Mouse (Mus musculus) splenic B cell, adult 2 months (primary cell): ENCODE measurements around the gene Mapk14.
A peak's percentile ranks its signal among the peaks of the same experiment; 100 is the strongest.

ENCODE experiments used
- DNase-seq: peaks from one replicate; pipeline ENCODE4 v3.0.0-alpha.2; 2011; ENCODE audit warnings: low read depth, low spot score
- H3K27me3 ChIP-seq: 2 replicates; pipeline ENCODE4 v1.6.1; 2012; ENCODE audit warnings: mild to moderate bottlenecking, low read length, moderate library complexity, mixed read lengths; ENCODE audit not compliant: control insufficient read depth, poor library complexity, insufficient read depth, severe bottlenecking
- H3K36me3 ChIP-seq: 2 replicates; pipeline ENCODE4 v1.6.1; 2012; ENCODE audit warnings: mild to moderate bottlenecking, low read length, moderate library complexity, mixed read lengths; ENCODE audit not compliant: control insufficient read depth, poor library complexity, insufficient read depth, severe bottlenecking

Gene Mapk14

DNA sequence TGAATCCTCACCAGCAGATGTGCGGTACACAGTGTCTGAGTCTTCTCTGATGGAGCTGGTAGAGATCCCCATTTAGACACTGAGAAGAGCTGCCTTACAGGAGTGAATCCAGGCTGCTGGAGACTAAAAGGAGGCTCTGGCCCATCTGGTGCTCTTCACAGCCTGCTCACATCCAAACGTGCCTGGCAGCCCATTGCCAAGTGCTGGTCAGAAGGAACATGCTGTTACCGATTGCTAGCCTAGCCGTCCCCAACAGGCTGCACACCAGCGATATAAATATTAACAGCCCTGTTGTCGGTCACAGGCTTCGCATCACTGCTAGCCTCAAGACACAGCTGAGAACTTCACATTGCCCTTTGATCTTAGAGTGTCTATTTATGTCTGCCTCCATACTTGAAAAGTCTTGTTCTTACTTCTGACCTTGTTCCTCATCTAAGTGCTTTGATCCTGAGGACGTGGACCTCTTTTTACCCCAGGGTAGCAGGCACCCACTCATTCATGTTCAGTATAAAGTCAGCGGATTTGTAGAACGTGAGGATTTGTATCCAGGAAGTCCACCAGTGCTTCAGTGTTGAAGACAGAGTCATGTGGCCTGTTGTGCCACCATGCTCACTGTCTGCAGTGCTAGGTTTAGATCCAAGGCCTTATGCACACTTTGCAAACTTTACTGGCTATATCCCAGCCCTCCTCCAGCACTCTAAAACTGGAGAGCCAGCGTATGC, 52.2 kb downstream of the Mapk14 start:
- peaks cover 15% of the 10 kb centered on the region for H3K36me3 ChIP-seq
- H3K27me3 ChIP-seq: no peaks in the 10 kb centered on the region
- no peak for DNase-seq

DNA sequence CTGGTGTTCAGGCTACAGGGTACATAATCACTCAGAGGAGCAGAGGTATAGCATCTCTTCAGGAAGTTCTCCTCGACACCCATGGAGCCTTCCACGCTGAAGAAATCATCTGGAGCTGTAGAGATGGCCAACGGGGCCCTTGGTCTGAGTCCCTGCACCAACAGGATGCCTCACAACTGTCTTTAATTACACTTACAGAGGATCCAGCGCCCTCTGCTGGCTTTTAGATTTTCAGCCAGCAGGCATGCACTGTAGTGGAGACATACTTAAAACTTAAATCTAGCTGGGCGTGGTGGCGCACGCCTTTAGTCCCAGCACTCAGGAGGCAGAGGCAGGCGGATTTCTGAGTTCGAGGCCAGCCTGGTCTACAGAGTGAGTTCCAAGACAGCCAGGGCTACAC, 52.8 kb downstream of the Mapk14 start:
- peak; percentile 52 for DNase-seq
- peaks cover 15% of the 10 kb centered on the region for H3K36me3 ChIP-seq
- H3K27me3 ChIP-seq: no peaks in the 10 kb centered on the region

DNA sequence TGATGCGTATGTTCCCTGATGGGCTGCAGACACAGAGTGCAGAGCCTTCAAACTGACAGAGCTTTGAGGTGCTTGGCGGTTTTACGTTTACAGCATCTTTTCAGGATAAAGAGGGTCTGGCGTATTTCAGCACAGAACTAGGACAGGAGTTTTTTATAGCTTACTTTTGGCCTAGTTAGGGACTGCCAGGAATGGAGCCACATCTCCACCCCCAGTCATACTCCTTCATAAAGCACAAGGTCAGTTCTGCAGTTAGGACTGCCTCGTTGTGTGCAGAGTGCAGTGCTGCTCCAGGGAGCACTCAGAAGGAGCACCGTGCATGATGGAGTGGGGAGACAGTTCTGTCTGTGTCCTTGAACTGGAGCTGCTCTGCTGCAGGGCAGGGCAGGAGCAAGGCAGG, 54.6 kb downstream of the Mapk14 start:
- DNase-seq: no peak
- H3K27me3 ChIP-seq: no peaks in the 10 kb centered on the region
- peaks cover 14% of the 10 kb centered on the region for H3K36me3 ChIP-seq

DNA sequence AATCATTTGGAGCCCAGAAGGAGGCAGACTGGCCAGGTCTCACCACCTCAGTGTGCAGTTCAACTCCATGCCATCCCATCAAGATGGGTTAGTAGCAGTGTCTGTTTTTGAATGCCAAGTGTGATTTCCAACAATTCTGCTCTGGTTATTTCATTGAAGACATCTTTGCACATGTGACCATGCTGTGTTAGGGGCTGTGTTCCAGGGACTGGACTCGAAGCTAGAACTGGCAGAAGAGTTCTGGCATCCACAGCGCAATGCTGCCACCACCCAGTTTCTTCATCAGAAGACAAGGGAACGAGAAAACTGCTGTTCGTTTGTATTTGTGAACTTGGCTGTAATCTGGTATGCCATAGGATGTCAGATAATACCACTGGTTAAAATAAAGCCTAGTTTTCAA, 56.9 kb downstream of the Mapk14 start:
- no peaks in the 10 kb centered on the region for H3K27me3 ChIP-seq
- no peak for DNase-seq
- peaks cover 8% of the 10 kb centered on the region for H3K36me3 ChIP-seq

DNA sequence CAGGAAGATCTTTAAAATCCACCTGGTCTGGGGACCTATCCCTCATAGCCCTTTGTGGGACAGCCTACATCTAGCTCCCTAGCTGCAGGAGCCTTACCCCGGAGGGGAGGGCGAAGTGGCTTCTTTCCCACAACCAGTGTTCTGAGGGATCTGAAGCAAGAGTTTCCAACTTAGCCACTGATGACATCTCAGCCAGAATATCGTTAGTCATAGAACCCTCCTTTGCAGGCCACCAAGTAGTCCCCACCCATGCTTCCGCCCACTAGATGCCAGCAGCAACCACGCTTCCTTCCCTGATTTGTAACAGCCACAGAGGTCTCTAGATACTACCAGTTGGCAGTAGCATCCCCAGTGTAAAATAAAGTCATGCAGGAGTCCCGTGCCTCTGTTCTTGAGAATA, 59.5 kb downstream of the Mapk14 start:
- DNase-seq: peak; percentile 17
- Histone ChIP-seq H3K36me3 (peaks cover 3% of the 10 kb centered on the region; the same call in 1 of the 2 replicates), H3K27me3 (no peaks in the 10 kb centered on the region)

DNA sequence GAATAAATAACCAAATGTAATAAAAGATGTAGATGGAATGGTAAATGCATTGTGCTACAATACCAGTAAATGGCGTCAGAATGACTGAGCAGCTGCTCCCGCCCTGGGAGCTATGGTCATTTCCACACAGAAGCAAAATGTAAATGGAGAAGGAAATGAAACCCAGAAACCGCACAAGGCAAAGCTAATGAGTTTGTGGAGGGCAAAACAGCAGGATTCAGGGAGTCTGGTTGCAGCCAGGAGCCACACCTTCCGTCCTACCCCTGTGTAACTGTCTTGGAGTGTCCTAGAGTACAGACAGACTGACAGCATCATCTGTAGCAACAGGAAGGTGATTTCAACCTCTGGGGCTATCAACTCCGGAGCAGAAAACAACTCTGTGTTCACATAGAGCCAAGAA, 65.3 kb downstream of the Mapk14 start:
- no peak for DNase-seq
- H3K27me3 ChIP-seq: no peaks in the 10 kb centered on the region
- H3K36me3 ChIP-seq: no peaks in the 10 kb centered on the region

DNA sequence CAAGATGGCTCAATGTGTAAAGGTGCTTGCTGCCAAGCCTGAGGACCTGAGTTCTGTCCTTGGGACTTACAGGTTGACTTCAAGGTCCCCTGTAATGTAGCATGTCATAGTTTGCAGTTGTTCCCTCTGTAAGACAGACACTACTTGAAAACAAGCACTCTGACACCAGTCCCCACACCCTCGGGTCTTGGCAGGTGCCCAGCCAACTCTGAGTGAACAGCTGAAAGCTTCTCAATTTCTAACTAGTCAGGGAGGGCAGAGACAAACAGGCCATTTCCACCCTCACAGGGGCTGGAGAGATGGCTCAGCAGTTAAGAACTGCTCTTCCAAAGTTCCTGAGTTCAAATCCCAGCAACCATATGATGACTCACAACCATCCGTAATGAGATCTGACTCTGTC, 66.3 kb downstream of the Mapk14 start:
- DNase-seq: no peak
- Histone ChIP-seq H3K27me3 (no peaks in the 10 kb centered on the region), H3K36me3 (no peaks in the 10 kb centered on the region)

DNA sequence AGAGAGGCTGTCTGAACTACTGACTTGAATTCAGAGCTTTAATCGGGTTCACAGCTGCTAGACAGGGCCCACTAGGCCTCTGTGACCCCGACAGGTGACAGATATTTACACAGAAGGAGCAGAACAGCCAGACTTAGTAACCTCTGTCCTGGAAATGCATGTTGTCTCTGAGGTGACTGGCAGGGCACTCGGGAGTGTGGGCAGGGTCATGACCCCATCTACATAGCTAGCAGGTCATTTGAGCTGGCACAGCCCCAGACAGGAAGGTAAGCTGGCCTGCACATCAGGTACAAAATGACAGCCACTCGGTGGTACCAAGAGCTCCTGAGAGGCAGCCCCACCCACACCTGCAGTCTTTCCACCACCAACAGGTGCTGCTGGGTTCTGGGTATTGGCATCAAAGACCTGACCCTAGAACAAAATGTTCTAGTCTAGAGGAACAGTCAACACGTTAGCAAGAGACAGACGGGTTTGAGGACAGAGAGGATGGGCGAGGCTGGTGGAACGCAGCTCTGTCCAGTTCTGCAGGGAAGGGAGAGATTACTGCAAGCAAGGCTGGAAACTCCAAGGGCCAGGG, 69.7 kb downstream of the Mapk14 start:
- no peaks in the 10 kb centered on the region for H3K36me3 ChIP-seq
- H3K27me3 ChIP-seq: no peaks in the 10 kb centered on the region
- DNase-seq: no peak

DNA sequence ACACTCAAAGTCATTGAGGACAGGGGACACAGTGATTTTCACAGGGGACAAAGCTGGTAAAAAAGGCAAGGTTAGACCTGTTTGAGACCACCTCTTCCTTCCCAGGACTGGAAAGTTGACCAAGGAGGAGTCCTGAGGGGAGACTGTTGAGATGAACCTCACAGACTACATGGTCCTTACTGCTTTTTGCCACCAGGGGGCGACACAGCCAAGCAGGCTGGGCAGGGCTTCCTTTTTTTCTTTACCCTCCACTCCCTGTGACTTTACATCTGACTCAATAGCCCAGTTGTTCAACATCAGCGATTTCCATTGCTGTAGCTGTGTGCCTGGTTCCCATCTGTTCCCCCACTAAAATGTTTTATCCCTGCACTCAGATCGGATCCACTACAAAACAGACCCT, 70.7 kb downstream of the Mapk14 start:
- no peaks in the 10 kb centered on the region for H3K27me3 ChIP-seq
- DNase-seq: peak; percentile 82
- no peaks in the 10 kb centered on the region for H3K36me3 ChIP-seq

DNA sequence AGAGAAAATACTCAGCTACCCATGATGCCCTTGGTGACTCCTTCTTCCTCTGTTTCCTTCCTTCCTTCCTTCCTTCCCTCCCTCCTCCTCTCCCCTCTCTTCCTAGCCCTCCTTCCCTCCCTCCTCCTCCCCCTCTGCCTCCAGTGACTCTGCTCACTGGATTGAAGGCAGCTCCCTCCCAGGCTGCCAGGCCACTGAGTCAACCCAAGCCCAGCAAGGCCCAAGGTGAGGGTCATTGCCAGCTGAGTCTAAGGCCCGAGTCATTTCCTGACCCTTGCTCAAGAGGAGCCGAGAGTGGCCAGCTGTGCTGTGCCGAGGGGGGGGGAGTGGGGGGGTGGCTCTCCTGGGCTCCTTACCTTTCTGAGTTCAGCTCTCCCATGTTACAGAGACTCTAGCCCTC, 75.1 kb downstream of the Mapk14 start:
- Histone ChIP-seq H3K36me3 (no peaks in the 10 kb centered on the region), H3K27me3 (no peaks in the 10 kb centered on the region)
- no peak for DNase-seq

DNA sequence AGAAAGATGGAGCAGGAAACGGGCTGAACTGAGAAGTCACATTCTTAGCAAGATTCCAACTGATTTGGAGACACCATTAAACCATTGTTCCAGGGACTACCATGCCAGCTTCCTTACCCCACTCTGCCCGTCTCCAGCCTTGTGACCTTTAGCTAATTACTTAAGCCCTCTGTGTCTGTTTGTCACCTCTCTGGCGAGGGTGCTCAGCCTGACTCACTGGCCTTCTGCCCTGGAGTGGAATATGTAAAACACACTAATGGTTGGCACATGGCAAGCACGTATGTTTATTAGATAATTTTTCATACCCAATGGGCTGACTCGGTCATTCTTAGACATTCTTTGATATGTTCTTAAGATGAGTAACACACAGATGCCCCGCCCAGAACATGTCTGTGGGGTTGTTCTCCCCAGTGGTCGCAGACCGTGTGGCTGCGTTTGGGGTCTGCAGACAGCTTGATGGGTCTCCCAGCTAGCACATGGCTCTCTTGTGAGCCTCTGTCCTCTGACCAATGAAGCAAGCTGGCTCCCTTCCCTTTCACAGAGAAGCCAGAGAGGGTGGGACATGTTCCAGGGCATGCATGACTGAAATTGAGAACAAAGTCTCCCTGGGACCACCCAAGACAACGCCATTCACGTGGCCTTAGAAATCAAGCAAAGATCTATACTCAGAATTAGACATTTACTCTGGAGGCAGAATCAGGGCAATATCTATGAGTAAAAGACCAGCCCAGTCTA, 75.8 kb downstream of the Mapk14 start:
- Histone ChIP-seq H3K27me3 (no peaks in the 10 kb centered on the region), H3K36me3 (no peaks in the 10 kb centered on the region)
- no peak for DNase-seq

DNA sequence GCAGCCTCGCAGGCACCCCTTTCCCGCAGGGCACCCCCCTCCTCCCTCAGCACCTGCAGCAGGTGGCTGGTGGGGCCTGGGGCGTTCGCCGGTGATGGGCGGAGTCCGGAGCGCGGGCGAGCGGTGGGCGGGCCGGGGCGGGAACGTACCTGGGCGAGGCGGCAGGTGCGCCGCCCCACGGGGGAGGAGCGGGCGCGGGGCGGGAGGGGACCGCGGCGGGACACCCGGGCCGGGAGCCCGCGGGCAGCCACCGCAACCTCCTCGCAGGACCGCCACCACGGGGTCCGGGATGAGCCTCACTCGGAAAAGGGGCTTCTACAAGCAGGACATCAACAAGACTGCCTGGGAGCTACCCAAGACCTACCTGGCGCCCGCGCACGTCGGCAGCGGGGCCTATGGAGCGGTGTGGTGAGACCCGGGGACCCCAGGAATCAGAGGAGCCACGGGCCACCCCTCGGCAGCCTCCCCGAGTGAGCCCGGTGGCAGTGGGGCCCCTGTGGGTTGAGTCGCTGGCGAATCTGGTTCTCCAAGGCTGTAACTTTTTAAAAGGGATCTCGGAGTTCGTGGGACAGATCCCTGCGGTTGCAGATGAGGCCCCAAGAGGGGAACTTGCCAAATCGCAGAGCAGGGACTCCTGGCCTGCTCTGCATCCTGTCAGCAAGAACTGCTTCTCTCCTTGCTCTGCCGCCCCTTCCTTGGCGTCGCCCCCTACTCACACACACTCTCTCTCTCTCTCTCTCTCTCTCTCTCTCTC, 78.2 kb downstream of the Mapk14 start, which contains the start of gene Mapk13:
Mapk13 (plus strand) TSS at position 177 of the 754 bp plus-strand sequence.
- DNase-seq: peak; percentile 11
- Histone ChIP-seq H3K36me3 (no peaks in the 10 kb centered on the region), H3K27me3 (no peaks in the 10 kb centered on the region)

DNA sequence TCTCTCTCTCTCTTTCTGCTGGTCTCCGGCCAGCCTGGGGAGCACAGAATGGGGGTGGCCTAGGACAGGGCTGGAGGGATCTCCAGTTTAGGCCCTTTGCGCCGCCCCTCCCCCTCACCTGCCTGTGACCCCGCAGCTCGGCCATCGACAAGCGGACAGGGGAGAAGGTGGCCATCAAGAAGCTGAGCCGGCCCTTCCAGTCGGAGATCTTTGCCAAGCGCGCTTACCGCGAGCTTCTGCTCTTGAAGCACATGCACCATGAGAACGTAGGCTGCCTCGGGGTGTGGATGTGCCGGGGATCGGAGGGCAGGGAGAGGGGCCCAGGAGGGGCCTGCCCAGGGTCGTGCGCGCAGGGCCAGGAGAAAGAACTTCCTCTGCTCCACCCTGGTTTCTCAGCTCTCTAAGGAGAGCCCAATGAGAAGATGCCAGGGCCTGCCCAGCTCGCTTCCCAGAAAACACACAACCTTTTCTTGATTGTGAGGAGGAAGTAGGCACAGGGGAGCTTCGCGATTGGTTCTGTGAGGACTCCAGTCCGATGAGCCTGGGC, 78.8 kb downstream of the Mapk14 start:
- H3K27me3 ChIP-seq: no peaks in the 10 kb centered on the region
- DNase-seq: no peak
- no peaks in the 10 kb centered on the region for H3K36me3 ChIP-seq

DNA sequence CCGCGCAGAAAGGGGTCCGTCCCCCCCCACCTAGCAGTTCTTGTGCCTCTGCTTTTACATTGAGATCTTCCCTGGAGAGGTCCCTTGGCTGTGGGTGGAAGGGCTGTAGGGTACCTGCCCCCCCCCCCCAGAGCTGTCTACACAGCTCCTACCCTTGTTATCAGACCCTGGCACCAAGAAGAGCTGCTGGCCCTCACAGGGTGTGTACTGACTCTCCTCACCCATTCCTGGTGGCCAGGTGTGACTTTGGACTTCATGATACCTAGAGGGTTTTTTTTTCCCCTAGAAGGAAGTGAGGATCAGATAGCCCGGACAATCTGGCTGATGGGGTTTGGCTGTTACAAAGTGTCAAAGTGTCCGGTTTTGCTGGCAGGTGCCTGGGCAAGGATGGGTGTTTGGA, 80.2 kb downstream of the Mapk14 start:
- Histone ChIP-seq H3K27me3 (no peaks in the 10 kb centered on the region), H3K36me3 (no peaks in the 10 kb centered on the region)
- DNase-seq: no peak
